Mouse (Mus musculus) limb, embryonic 11.5 days (tissue): ENCODE measurements around the gene Gsx1. TPM values are rescaled to one million over a fixed set of nuclear protein-coding genes. Genes with fewer than 3 reads are reported as not detected.

Experiments used
- ATAC-seq: fragments of 200-750 bp; cut with Nextera tagmentation; 2 replicates; pipeline ENCODE4 v1.8.0; 2017; ENCODE audit warnings: low read depth; ENCODE audit not compliant: insufficient number of reproducible peaks, low FRiP score, low TSS enrichment
- DNase-seq: peaks from one replicate; pipeline ENCODE4 v3.0.0-alpha.2; 2015; ENCODE audit warnings: low spot score
- H3K27ac ChIP-seq: fragments of 300-500 bp; sonication (generic); replicated peaks from 2 replicates; pipeline ENCODE4 v1.5.1; 2014; ENCODE audit warnings: low read depth, mild to moderate bottlenecking, low read length
- H3K27me3 ChIP-seq: fragments of 300-500 bp; sonication (generic); 2 replicates; pipeline ENCODE4 v1.6.1; 2014; ENCODE audit warnings: mild to moderate bottlenecking, low read length, mixed read lengths; ENCODE audit not compliant: control insufficient read depth, insufficient read depth
- H3K36me3 ChIP-seq: fragments of 300-500 bp; sonication (generic); 2 replicates; pipeline ENCODE4 v1.6.1; 2014; ENCODE audit warnings: mild to moderate bottlenecking, low read length, moderate library complexity, mixed read lengths; ENCODE audit not compliant: control insufficient read depth, insufficient read depth
- H3K4me1 ChIP-seq: fragments of 300-500 bp; sonication (generic); 2 replicates; pipeline ENCODE4 v1.6.1; 2014; ENCODE audit warnings: low read length, mixed read lengths; ENCODE audit not compliant: control insufficient read depth, insufficient read depth
- H3K4me2 ChIP-seq: fragments of 300-500 bp; sonication (generic); 2 replicates; pipeline ENCODE4 v1.6.1; 2014; ENCODE audit warnings: low read depth, mild to moderate bottlenecking, moderate library complexity; ENCODE audit not compliant: severe bottlenecking
- H3K4me3 ChIP-seq: fragments of 300-500 bp; sonication (generic); 2 replicates; pipeline ENCODE4 v1.5.1; 2014; ENCODE audit warnings: low read depth, low read length
- H3K9ac ChIP-seq: fragments of 300-500 bp; sonication (generic); 2 replicates; pipeline ENCODE4 v1.6.1; 2014; ENCODE audit warnings: mild to moderate bottlenecking, low read length
- H3K9me3 ChIP-seq: fragments of 300-500 bp; sonication (generic); 2 replicates; pipeline ENCODE4 v1.6.1; 2016; ENCODE audit warnings: low read length; ENCODE audit not compliant: control insufficient read depth
- WGBS: fragments of 180-500 bp; shearing (Covaris S2); extraction: QIAGEN DNeasy Blood & Tissue Kit; methylation state at CpG from one replicate; pipeline ENCODE4 v1.1.7; 2014; 5-methylcytosine and 5-hydroxymethylcytosine counted together
- polyA plus RNA-seq: library from polyadenylated mRNA; unstranded; fragments of >200 nt; fragmentation: Nextera tagmentation; extraction: Ambion mirVana; gene quantifications from 2 replicates; pipeline ENCODE4 v1.2.1, GENCODE M21; 2014

Gene Gsx1
- polyA plus RNA-seq, 1 experiment from 2014 or later: not detected

GRCm38 (mm10) chr5:147235406-147236309 lies 47.2 kb downstream of the Gsx1 start:
- H3K4me2 ChIP-seq: no peak overlapping the region
- 53% methylated on average over 21 of the region's 21 CpGs for WGBS
- no peaks in the 10 kb centered on the region for H3K4me1 ChIP-seq
- ATAC-seq: no peak
- no peak overlapping the region for H3K27ac ChIP-seq
- no peak for DNase-seq
- H3K27me3 ChIP-seq: no peaks in the 10 kb centered on the region
- H3K36me3 ChIP-seq: no peaks in the 10 kb centered on the region
- no peaks in the 10 kb centered on the region for H3K9me3 ChIP-seq
- no peak overlapping the region for H3K9ac ChIP-seq
- H3K4me3 ChIP-seq: no peak overlapping the region

Other genes with a start within 250 kb of the Gsx1 start
- gene Gtf3a, start 240.0 kb upstream of the Gsx1 start, polyA plus RNA-seq: 121 and 122 TPM in 2 replicates
- 23.4 and 25.8 TPM in 2 replicates for gene Mtif3, start 224.9 kb upstream of the Gsx1 start, polyA plus RNA-seq
- 12.3 and 12.8 TPM in 2 replicates for gene Lnx2, start 112.1 kb upstream of the Gsx1 start, polyA plus RNA-seq
- 124 and 132 TPM in 2 replicates for gene Polr1d, start 111.6 kb upstream of the Gsx1 start, polyA plus RNA-seq
- gene Pdx1, start 81.3 kb downstream of the Gsx1 start, polyA plus RNA-seq: not detected in 2 replicates
- gene Cdx2, start 118.6 kb downstream of the Gsx1 start, polyA plus RNA-seq: not detected in 2 replicates
- not detected in 2 replicates for gene Urad, start 133.7 kb downstream of the Gsx1 start, polyA plus RNA-seq
- 0.08 and 0.27 TPM in 2 replicates for gene Flt3, start 211.8 kb downstream of the Gsx1 start, polyA plus RNA-seq
- 53.2 and 53.7 TPM in 2 replicates for gene Pan3, start 241.5 kb downstream of the Gsx1 start, polyA plus RNA-seq